Mouse (Mus musculus) embryonic fibroblast, embryonic 13.5 days (primary cell): ENCODE data around the gene Dhx8.
A peak's percentile ranks its signal among the peaks of the same experiment; 100 is the strongest.

Experiments used
- CTCF ChIP-seq: IDR thresholded peaks from 2 replicates; pipeline ENCODE4 v1.5.1; 2011; ENCODE audit warnings: mild to moderate bottlenecking, control low read depth, low read length, moderate library complexity, borderline replicate concordance; ENCODE audit not compliant: insufficient read depth
- POLR2A ChIP-seq: IDR thresholded peaks from 2 replicates; pipeline ENCODE4 v1.6.1; 2011; ENCODE audit warnings: low read depth, mild to moderate bottlenecking, control low read depth, low read length, moderate library complexity

GRCm38 (mm10) chr11:101687351-101688301 lies 45.1 kb upstream of the Dhx8 start:
- TF ChIP-seq CTCF (no peak), POLR2A (0 out of 2 replicates have a peak, but pooled peaks have one; percentile 13)
